Mouse (Mus musculus) heart, postnatal 4 days (tissue): ENCODE results near the gene Cox7c. TPM values are rescaled to one million over a fixed set of nuclear protein-coding genes. Genes with fewer than 3 reads are reported as not detected.
"Not testable (repeated sequence)": the region's sequence is repeated elsewhere in the genome, so short reads cannot be mapped to it uniquely, and the experiment has no call there.

Experiments
- DNase-seq: peaks from one replicate; pipeline ENCODE4 v3.0.0; 2021
- total RNA-seq, 2 experiments: library from RNA; stranded (reverse); gene quantifications; 2 replicates each; pipeline ENCODE4 v1.2.3; 2021

The Cox7c gene
- total RNA-seq: 1,000 to 10,000 TPM; 1,174 to 1,271 TPM

DNA sequence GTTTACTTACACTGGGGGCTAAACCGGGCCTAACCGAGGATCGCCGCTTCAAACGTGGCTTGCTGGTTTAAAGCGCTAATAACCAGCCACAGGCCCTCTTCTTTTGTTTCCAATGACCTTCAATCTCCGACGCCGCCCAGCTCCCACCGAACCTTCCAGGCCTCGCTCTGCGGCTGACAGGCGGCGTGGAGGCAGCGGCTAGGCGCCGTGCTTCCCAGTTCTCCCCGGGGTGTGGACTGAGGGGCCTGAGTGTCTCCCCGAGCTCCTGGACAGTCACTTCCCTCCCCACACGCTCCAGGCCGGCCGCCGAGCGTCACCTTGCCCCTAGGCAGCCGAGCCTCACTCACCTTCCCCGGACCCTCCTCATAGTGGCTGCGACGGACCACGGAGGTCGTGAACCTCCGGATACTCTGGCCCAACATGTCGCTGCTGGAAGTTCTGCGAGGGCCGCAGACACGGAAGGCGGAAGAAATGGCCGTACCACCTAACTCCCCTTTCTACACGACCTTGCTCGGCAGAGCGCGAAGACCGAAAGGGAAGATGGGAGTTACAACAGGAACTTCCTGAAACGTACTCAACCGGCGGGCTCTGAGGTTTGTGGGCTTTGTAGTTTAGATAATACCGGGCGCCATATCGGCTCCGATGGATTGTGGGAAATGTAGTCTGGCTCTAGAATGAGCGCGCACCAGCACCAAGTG, at the start of gene Cox7c:
Gene Cox7c, minus strand, starts transcription at position 651 of the 698 bp plus-strand sequence.
- peak; percentile 85 for DNase-seq

DNA sequence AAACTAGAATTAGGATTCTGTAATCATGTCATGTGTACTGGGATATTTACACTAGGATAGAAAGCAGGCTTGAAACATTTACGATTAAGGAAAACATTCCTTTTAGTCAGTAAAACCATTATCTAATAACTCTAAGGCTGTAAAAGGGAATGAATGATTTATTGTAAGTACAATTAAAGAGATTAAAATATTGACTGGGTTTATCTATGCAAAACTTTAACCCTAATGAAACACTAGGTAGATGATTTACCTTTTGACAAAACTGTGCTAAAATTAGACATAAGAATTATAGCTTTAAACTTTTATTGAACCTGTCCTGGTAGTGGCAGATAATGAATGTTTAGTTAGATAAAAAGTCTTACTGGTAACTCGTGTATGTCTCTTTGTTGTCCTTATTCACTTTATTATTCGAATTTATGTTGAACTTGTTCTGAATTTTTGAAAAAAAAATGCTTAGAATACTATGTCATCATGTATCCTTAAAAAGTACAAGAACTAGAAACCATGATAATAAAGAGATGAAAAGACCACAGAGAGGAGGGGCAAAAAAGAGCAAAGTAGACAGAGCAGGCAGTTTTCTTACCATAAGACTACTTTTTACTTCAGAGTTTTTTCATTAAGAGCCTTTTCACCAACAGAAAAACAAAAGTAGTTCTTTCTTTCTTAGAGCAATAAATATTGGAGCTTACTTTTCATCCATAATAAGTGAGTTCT, 21.5 kb upstream of the Cox7c start:
- DNase-seq: no peak

DNA sequence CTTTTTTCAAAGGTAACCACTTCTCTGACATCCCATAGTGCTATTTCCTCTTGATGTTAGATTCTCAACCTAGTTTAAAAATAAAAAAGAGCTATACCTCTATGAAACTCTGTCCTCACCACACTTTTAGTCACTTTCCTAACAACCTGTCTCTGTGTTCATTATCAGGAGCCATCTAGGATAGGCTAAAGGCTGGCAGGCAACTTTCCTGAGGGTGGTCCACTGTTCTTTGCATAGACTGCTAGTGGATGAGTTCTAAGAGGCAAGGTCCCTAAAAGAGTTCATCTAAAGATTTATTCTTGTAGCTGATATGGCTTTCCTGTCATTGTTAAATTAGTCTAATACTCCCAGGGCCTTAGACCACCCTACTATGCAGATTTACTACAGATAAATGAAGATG, 20.8 kb upstream of the Cox7c start:
- no peak for DNase-seq

DNA sequence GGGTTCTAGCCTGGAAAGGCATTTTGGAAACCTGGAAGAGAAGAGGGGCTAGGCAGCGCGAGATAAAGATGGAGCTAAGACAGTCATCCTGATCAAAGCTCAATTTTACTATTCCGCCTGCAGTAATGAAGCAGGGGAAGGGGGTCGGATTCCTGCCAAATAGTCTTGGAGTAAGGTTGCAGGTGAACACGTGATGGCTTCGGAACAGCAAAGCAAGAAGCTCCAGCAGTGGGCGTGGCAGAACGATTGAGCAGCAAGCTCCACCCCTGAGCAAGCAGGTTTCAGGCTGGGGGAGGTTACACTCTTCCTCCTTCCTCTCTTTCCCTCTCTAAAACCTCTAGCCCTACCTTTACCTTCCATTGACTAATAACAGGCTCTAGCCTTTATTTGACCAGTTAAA, 7.4 kb upstream of the Cox7c start:
- DNase-seq: not testable (repeated sequence)

DNA sequence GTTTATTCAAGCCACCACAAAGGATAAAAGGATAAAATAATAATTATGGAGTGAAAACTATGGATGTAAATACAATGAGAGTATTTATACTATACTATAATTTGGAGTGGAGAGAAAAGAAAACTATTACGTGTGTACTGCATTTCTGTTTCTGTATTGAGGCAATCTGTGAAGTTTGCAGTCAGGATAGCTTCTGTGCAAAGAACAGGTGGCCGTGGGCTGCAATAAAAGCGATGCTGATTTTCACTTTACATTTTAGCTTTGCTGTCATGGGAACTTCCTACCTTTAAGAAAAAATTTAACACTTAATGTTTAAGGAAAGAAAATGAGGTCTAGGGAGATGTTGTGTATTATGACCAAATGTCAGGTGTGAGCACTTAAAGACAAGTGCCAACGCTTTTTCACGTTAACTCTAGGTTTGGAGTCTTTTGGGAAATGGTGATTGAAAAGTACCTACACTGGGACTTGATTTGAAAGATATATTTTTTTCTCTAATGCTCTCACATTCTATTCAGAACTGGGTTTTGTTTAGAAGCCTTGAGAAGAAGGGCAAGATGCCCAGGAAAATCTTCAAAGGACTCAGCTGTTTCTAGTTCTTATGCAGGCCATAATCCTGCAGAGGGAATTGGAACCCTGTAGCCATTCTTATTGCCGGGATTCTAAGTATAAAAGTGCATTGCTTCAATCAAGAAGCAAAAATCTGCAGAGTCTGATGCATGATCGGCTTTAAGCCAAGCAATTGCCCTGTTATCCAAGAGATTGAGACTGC, 41.6 kb downstream of the Cox7c start:
- no peak for DNase-seq
